Mouse (Mus musculus) neural tube, embryonic 15.5 days (tissue): ENCODE measurements around the gene Boc. TPM values are rescaled to one million over a fixed set of nuclear protein-coding genes. Genes with fewer than 3 reads are reported as not detected.

Experiments used
- ATAC-seq: fragments of 200-750 bp; cut with Nextera tagmentation; 2 replicates; pipeline ENCODE4 v1.8.0; 2017; ENCODE audit warnings: mild to moderate bottlenecking, moderate TSS enrichment, moderate library complexity; ENCODE audit not compliant: low FRiP score
- H3K27ac ChIP-seq: fragments of 300-500 bp; sonication (generic); replicated peaks from 2 replicates; pipeline ENCODE4 v1.5.1; 2015; ENCODE audit warnings: mild to moderate bottlenecking, inconsistent platforms
- H3K27me3 ChIP-seq: fragments of 300-500 bp; sonication (generic); replicated peaks from 2 replicates; pipeline ENCODE4 v1.6.1; 2015; ENCODE audit warnings: inconsistent platforms
- H3K36me3 ChIP-seq: fragments of 300-500 bp; sonication (generic); 2 replicates; pipeline ENCODE4 v1.6.1; 2015; ENCODE audit warnings: inconsistent platforms
- H3K4me1 ChIP-seq: fragments of 300-500 bp; sonication (generic); 2 replicates; pipeline ENCODE4 v1.6.1; 2015; ENCODE audit warnings: inconsistent platforms
- H3K4me2 ChIP-seq: fragments of 300-500 bp; sonication (generic); 2 replicates; pipeline ENCODE4 v1.6.1; 2015; ENCODE audit warnings: inconsistent platforms, mild to moderate bottlenecking, moderate library complexity
- H3K4me3 ChIP-seq: fragments of 300-500 bp; sonication (generic); replicated peaks from 2 replicates; pipeline ENCODE4 v1.5.1; 2015; ENCODE audit warnings: mild to moderate bottlenecking, inconsistent platforms
- H3K9ac ChIP-seq: fragments of 300-500 bp; sonication (generic); replicated peaks from 2 replicates; pipeline ENCODE4 v1.6.1; 2015; ENCODE audit warnings: mild to moderate bottlenecking, inconsistent platforms
- H3K9me3 ChIP-seq: fragments of 300-500 bp; sonication (generic); replicated peaks from 2 replicates; pipeline ENCODE4 v1.6.1; 2016; ENCODE audit warnings: inconsistent platforms
- WGBS: fragments of 180-500 bp; shearing (Covaris S2); methylation state at CpG from one replicate; pipeline ENCODE4 v1.1.7; 2015; ENCODE audit warnings: mixed read lengths; 5-methylcytosine and 5-hydroxymethylcytosine counted together
- polyA plus RNA-seq: library from polyadenylated mRNA; unstranded; fragments of >200 nt; fragmentation: Nextera tagmentation; extraction: Ambion mirVana; gene quantifications from 2 replicates; pipeline ENCODE4 v1.2.1, GENCODE M21; 2015

Gene Boc
- polyA plus RNA-seq, 1 experiment from 2014 or later = 6.9 TPM

GRCm38 (mm10) chr16:44565328-44566210 is 6.9 kb upstream of the Boc start:
- Histone ChIP-seq H3K27ac (no peak overlapping the region), H3K4me3 (peak overlapping the region; percentile 17)

GRCm38 (mm10) chr16:44564359-44564758 is 5.7 kb upstream of the Boc start:
- H3K4me2 ChIP-seq = no peak overlapping the region
- peaks cover 12% of the 10 kb centered on the region for H3K4me1 ChIP-seq
- H3K9ac ChIP-seq = no peak overlapping the region
- no peaks in the 10 kb centered on the region for H3K9me3 ChIP-seq
- H3K4me3 ChIP-seq = no peak overlapping the region
- WGBS = 67% methylated on average over 8 of the region's 8 CpGs
- no peaks in the 10 kb centered on the region for H3K27me3 ChIP-seq
- ATAC-seq = no peak
- no peaks in the 10 kb centered on the region for H3K36me3 ChIP-seq
- no peak overlapping the region for H3K27ac ChIP-seq

More at GRCm38 (mm10) chr16:44565328-44566210, 6.9 kb upstream of the Boc start:
- Histone ChIP-seq H3K4me1 (peaks cover 11% of the 10 kb centered on the region), H3K9ac (0 out of 2 replicates have a peak overlapping the region, but pooled peaks have one; percentile 5), H3K4me2 (peak overlapping the region; percentile 48), H3K27me3 (no peaks in the 10 kb centered on the region), H3K9me3 (no peaks in the 10 kb centered on the region; the same call in 1 of the 2 replicates), H3K36me3 (no peaks in the 10 kb centered on the region)
- no peak for ATAC-seq
- 32% methylated on average over 22 of the region's 22 CpGs for WGBS

GRCm38 (mm10) chr16:44562061-44562460 is 3.4 kb upstream of the Boc start:
- peaks cover 27% of the 10 kb centered on the region for H3K4me1 ChIP-seq
- H3K9me3 ChIP-seq = no peaks in the 10 kb centered on the region
- H3K27me3 ChIP-seq = no peaks in the 10 kb centered on the region
- H3K4me3 ChIP-seq = no peak overlapping the region
- 74% methylated on average over 3 of the region's 3 CpGs for WGBS
- ATAC-seq = no peak
- H3K36me3 ChIP-seq = no peaks in the 10 kb centered on the region
- no peak overlapping the region for H3K4me2 ChIP-seq
- no peak overlapping the region for H3K9ac ChIP-seq
- no peak overlapping the region for H3K27ac ChIP-seq

GRCm38 (mm10) chr16:44560214-44560613 is 1.5 kb upstream of the Boc start:
- WGBS = 31% methylated on average over 1 of the region's 1 CpGs
- no peak overlapping the region for H3K27ac ChIP-seq
- no peak overlapping the region for H3K9ac ChIP-seq
- H3K27me3 ChIP-seq = no peaks in the 10 kb centered on the region
- no peaks in the 10 kb centered on the region for H3K9me3 ChIP-seq
- no peak overlapping the region for H3K4me2 ChIP-seq
- peaks cover 28% of the 10 kb centered on the region for H3K4me1 ChIP-seq
- ATAC-seq = no peak
- H3K36me3 ChIP-seq = no peaks in the 10 kb centered on the region
- no peak overlapping the region for H3K4me3 ChIP-seq

- H3K4me1 ChIP-seq = peaks cover 25% of the 10 kb centered on the region
- H3K9me3 ChIP-seq = no peaks in the 10 kb centered on the region
- WGBS = 15% methylated on average over 5 of the region's 5 CpGs
- peak overlapping the region; percentile 66 for H3K4me3 ChIP-seq
- H3K4me2 ChIP-seq = peak overlapping the region; percentile 97
- H3K27ac ChIP-seq = no peak overlapping the region
- H3K9ac ChIP-seq = no peak overlapping the region
- no peaks in the 10 kb centered on the region for H3K27me3 ChIP-seq
- H3K36me3 ChIP-seq = no peaks in the 10 kb centered on the region
- no peak for ATAC-seq
These were observed 616 bp upstream of the Boc start for GRCm38 (mm10) chr16:44559330-44559695.

GRCm38 (mm10) chr16:44557661-44558470 is 831 bp downstream of the Boc start:
- H3K4me3 ChIP-seq = peak overlapping the region; percentile 66
- peak overlapping the region; percentile 81 for H3K27ac ChIP-seq
- no peaks in the 10 kb centered on the region for H3K9me3 ChIP-seq
- ATAC-seq = peak; percentile 77
- 1% methylated on average over 47 of the region's 47 CpGs for WGBS
- H3K36me3 ChIP-seq = no peaks in the 10 kb centered on the region
- peak overlapping the region; percentile 97 for H3K4me2 ChIP-seq
- H3K27me3 ChIP-seq = no peaks in the 10 kb centered on the region
- peak overlapping the region; percentile 79 for H3K9ac ChIP-seq
- H3K4me1 ChIP-seq = peaks cover 28% of the 10 kb centered on the region

GRCm38 (mm10) chr16:44557084-44557483 is 1.6 kb downstream of the Boc start:
- H3K4me3 ChIP-seq = peak overlapping the region; percentile 66
- WGBS = 22% methylated on average over 7 of the region's 7 CpGs
- peaks cover 36% of the 10 kb centered on the region for H3K4me1 ChIP-seq

GRCm38 (mm10) chr16:44555791-44556709 is 2.6 kb downstream of the Boc start:
- H3K9me3 ChIP-seq = no peaks in the 10 kb centered on the region
- H3K4me2 ChIP-seq = peak overlapping the region; percentile 97
- no peak for ATAC-seq
- peaks cover 43% of the 10 kb centered on the region for H3K4me1 ChIP-seq
- H3K27me3 ChIP-seq = no peaks in the 10 kb centered on the region
- peak overlapping the region; percentile 66 for H3K4me3 ChIP-seq
- peak overlapping the region; percentile 81; the same call in 1 of the 2 replicates for H3K27ac ChIP-seq
- H3K9ac ChIP-seq = no peak overlapping the region
- 27% methylated on average over 9 of the region's 9 CpGs for WGBS
- H3K36me3 ChIP-seq = no peaks in the 10 kb centered on the region

More at GRCm38 (mm10) chr16:44557084-44557483, 1.6 kb downstream of the Boc start:
- ATAC-seq = no peak
- 0 out of 2 replicates have a peak overlapping the region, but pooled peaks have one; percentile 79 for H3K9ac ChIP-seq
- no peaks in the 10 kb centered on the region for H3K27me3 ChIP-seq
- no peaks in the 10 kb centered on the region for H3K36me3 ChIP-seq
- peak overlapping the region; percentile 81 for H3K27ac ChIP-seq
- no peaks in the 10 kb centered on the region for H3K9me3 ChIP-seq
- peak overlapping the region; percentile 97 for H3K4me2 ChIP-seq

- Histone ChIP-seq H3K27ac (no peak overlapping the region), H3K4me1 (peaks cover 58% of the 10 kb centered on the region), H3K4me2 (peak overlapping the region; percentile 15), H3K36me3 (no peaks in the 10 kb centered on the region), H3K9me3 (no peaks in the 10 kb centered on the region), H3K27me3 (no peaks in the 10 kb centered on the region), H3K9ac (no peak overlapping the region), H3K4me3 (no peak overlapping the region)
- 56% methylated on average over 8 of the region's 8 CpGs for WGBS
- ATAC-seq = no peak
These were observed 4.8 kb downstream of the Boc start for GRCm38 (mm10) chr16:44553861-44554260.

- H3K27ac ChIP-seq = no peak overlapping the region
- ATAC-seq = no peak
- no peak overlapping the region for H3K4me2 ChIP-seq
- H3K27me3 ChIP-seq = no peaks in the 10 kb centered on the region
- 75% methylated on average over 5 of the region's 5 CpGs for WGBS
- H3K4me3 ChIP-seq = no peak overlapping the region
- H3K9ac ChIP-seq = no peak overlapping the region
- H3K36me3 ChIP-seq = no peaks in the 10 kb centered on the region
- no peaks in the 10 kb centered on the region for H3K9me3 ChIP-seq
- peaks cover 54% of the 10 kb centered on the region for H3K4me1 ChIP-seq
These were observed 6.0 kb downstream of the Boc start for GRCm38 (mm10) chr16:44552726-44553125.

- Histone ChIP-seq H3K4me2 (peak overlapping the region; percentile 1; the same call in 1 of the 2 replicates), H3K4me1 (peaks cover 50% of the 10 kb centered on the region), H3K36me3 (no peaks in the 10 kb centered on the region), H3K9me3 (no peaks in the 10 kb centered on the region), H3K27ac (peak overlapping the region; percentile 25; the same call in 1 of the 2 replicates), H3K9ac (no peak overlapping the region), H3K4me3 (no peak overlapping the region), H3K27me3 (no peaks in the 10 kb centered on the region)
- no peak for ATAC-seq
- WGBS = 64% methylated on average over 2 of the region's 2 CpGs
These were observed 6.7 kb downstream of the Boc start for GRCm38 (mm10) chr16:44552036-44552435.
